ENCODE assay signal across 19 mouse cellular contexts in the genomic region with DNA sequence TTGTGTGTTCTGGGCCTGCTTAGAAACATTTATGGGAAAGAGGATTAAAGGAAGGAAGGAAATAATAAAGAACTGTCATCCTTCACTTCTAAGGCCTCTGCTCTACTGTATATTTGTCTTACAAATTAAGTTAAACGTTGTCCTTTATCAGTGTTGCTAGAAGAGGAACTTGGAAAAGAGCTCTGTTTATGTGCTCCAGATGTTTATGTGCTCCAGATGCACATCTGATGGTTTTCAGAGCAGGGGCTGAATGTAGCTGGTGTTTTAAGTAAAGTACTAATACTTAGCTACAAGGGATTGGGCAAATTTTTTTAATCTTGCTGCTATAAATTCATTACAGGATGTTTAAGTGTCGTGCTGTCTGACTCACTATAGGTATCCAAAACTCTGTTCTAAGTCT. TPM values are rescaled to one million over a fixed set of nuclear protein-coding genes. Genes with fewer than 3 reads are reported as not detected.
"Had no signal": no experiment of that assay in that cellular context is flagged by ENCODE, and none has a peak within 500 bp of the region (broad histone marks: within the 10 kb centered on the region; RNA-seq: fewer than 3 reads in every experiment).

No protein-coding gene starts in this region.

- H3K9me3 ChIP-seq: lung, embryonic 15.5 days; midbrain, embryonic 10.5 days; midbrain, embryonic 12.5 days; neural tube, embryonic 13.5 days; neural tube, embryonic 15.5 days had no signal

- H3K4me2 ChIP-seq: lung, embryonic 15.5 days; midbrain, embryonic 12.5 days; neural tube, embryonic 13.5 days; neural tube, embryonic 15.5 days had no signal

- H3K27me3 ChIP-seq: lung, embryonic 15.5 days; midbrain, embryonic 12.5 days; neural tube, embryonic 13.5 days; neural tube, embryonic 15.5 days had no signal

- H3K9ac ChIP-seq: lung, embryonic 15.5 days; midbrain, embryonic 12.5 days; neural tube, embryonic 13.5 days; neural tube, embryonic 15.5 days had no signal

- H3K27ac ChIP-seq: lung, embryonic 15.5 days; midbrain, embryonic 10.5 days; midbrain, embryonic 12.5 days; neural tube, embryonic 13.5 days; neural tube, embryonic 15.5 days had no signal

- H3K36me3 ChIP-seq: lung, embryonic 15.5 days; midbrain, embryonic 10.5 days; midbrain, embryonic 12.5 days; neural tube, embryonic 13.5 days; neural tube, embryonic 15.5 days had no signal

- ATAC-seq: midbrain, embryonic 16.5 days had no signal

- H3K4me1 ChIP-seq: midbrain, embryonic 10.5 days; midbrain, embryonic 12.5 days; neural tube, embryonic 13.5 days; neural tube, embryonic 15.5 days had no signal

- DNase-seq: lung, adult 18-20 months; lung, postnatal 4 days; midbrain, embryonic 14.5 days; retina, postnatal 1 day; right cerebral cortex, adult 18-20 months; right cerebral cortex, postnatal 25 days; right cerebral cortex, postnatal 4 days; spleen, adult 18-20 months; thymus, adult 18-20 months; thymus, postnatal 14 days; thymus, postnatal 36 days had no signal

- H3K4me3 ChIP-seq: lung, embryonic 15.5 days; midbrain, embryonic 10.5 days; midbrain, embryonic 12.5 days; myocyte; neural tube, embryonic 13.5 days; neural tube, embryonic 15.5 days had no signal

RNA-seq across cellular contexts. Expression of gene Rnf17, which starts 59.7 kb away (rescaled TPM):
- polyA plus RNA-seq: myocyte; small intestine, adult 2 months had no signal
